Mouse (Mus musculus): ENCODE data around the gene Nup107. TPM values are rescaled to one million over a fixed set of nuclear protein-coding genes. Genes with fewer than 3 reads are reported as not detected.

Gene Nup107
- 1 to 10 TPM; 5.5 to 5.6 TPM for total RNA-seq (2021)
- long read RNA-seq, experiment 1, transcript Nup107-201 (28 exons, 3,114 nt): major isoform, 15 of 19 reads
- long read RNA-seq, experiment 1, partial matches to known transcripts: 2 of 19 reads
- long read RNA-seq, experiment 1, other reads (novel, unspliced or antisense): 2 of 19 reads
- long read RNA-seq, experiment 2, transcript Nup107-201 (28 exons, 3,114 nt): major isoform, 8 of 9 reads
- long read RNA-seq, experiment 2, partial matches to known transcripts: 0 of 9 reads
- long read RNA-seq, experiment 2, other reads (novel, unspliced or antisense): 1 of 9 reads

- DNase-seq (ENCODE audit: low spot score): peak; percentile 100
These were observed at the start of gene Nup107 for GRCm38 (mm10) chr10:117792141-117793091. Nup107 (minus strand) TSS chr10:117792705.

- no peak for DNase-seq (ENCODE audit: low spot score)
These were observed 49.3 kb upstream of the Nup107 start for GRCm38 (mm10) chr10:117841765-117842164.

- DNase-seq (ENCODE audit: low spot score): no peak
These were observed 48.0 kb upstream of the Nup107 start for GRCm38 (mm10) chr10:117840431-117840995.

DNA sequence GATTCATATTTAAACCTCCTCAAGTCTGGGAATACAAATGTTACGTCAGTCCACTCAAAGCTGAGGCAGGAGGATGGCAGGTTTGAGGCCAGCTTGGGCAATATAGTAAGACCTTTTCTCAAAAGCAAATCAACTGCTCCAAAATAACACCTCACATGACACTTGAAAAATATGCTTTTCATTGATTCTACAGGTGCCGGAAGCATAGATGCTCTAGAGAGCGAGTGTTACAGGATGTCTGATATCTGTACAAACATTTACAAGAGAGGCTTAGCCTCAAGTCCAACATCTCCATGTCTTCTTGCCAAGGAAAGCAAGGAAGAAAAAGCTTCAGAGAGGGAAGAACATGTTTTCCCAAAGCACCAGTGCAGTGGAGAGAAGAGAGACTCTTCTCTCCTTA, 47.2 kb upstream of the Nup107 start:
- DNase-seq (ENCODE audit: low spot score): no peak

DNA sequence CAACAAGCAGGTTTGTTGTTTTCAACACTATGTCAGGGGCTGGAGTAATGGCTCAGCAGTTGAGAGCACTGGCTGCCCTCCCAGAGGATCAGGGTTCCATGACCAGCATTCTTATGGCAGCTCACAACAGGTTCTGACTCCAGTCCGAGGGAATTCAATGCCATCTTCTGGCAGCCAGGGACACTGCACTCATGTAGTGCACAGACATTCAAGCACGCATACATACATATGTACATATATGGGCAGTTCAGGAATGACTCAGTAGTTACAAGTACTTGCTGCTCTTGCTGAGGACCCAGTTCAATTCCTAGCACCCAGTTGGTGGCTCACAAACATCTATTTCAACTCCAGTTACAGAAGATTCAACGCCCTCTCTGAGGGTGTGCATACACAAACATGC, 46.4 kb upstream of the Nup107 start:
- DNase-seq (ENCODE audit: low spot score): no peak

- DNase-seq (ENCODE audit: low spot score): no peak
These were observed 43.8 kb upstream of the Nup107 start for GRCm38 (mm10) chr10:117836354-117836753.

- no peak for DNase-seq (ENCODE audit: low spot score)
These were observed 42.9 kb upstream of the Nup107 start for GRCm38 (mm10) chr10:117835453-117835852.

- DNase-seq (ENCODE audit: low spot score): no peak
These were observed 38.3 kb upstream of the Nup107 start for GRCm38 (mm10) chr10:117830797-117831196.

GRCm38 (mm10) chr10:117829472-117830155, 37.1 kb upstream of the Nup107 start:
- no peak for DNase-seq (ENCODE audit: low spot score)

- no peak for DNase-seq (ENCODE audit: low spot score)
These were observed 36.5 kb upstream of the Nup107 start for GRCm38 (mm10) chr10:117829022-117829421.

DNA sequence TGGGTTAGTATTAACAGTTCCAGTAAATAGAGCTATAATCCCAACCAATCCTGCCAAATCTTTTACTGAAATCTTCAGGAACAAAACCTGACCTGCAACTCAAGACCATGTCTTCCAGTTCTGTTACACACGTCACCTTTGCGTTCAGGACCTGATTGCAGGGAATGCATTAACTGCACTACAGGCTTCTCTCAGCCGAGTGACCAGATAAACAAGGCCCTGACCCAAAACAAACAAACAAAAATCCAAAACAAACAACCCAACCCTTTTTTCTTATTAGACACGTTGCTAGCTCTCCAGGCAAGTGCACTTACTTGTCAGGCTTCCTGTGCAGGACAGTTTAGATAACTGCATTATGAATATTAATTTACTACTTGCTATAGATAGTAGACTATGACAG, 36.0 kb upstream of the Nup107 start:
- DNase-seq (ENCODE audit: low spot score): no peak

DNA sequence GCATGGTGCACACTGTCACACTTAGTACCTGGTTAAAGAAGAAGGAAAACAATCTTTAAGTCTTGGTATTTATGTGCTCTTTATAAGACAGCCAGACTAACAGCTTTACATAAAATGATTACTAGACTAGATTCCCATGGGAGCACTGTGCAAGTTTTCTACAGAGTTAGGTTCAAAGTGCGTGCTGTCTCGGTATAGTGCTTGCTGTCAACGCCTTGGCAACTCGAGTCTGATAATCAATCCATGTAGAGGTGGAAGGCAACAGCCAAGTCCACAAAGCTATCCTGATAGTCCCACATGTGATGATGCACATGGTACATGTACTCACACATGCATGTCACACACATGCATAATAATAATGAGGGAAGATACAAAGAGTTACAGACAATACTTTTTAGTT, 32.1 kb upstream of the Nup107 start:
- no peak for DNase-seq (ENCODE audit: low spot score)

DNA sequence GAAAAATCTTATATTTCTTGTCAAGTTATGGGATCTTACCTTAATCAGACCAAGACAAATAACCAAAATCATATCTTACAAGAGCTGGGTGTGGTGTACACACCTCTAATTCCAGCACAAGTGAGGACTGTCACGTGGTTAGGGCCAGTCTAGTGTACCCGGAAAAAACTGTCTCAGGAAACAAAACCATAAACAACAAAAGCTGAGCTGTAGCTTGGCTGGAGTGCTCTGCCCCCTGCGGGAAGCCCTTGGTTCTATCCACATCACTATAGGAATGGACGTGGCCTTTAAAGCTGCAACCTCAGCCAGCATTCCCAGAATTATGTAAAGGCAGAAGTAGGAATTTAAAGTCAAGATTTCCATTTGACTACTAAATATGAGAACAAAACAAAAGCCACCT, 31.6 kb upstream of the Nup107 start:
- DNase-seq (ENCODE audit: low spot score): no peak

- no peak for DNase-seq (ENCODE audit: low spot score)
These were observed 30.8 kb upstream of the Nup107 start for GRCm38 (mm10) chr10:117823321-117823720.

DNA sequence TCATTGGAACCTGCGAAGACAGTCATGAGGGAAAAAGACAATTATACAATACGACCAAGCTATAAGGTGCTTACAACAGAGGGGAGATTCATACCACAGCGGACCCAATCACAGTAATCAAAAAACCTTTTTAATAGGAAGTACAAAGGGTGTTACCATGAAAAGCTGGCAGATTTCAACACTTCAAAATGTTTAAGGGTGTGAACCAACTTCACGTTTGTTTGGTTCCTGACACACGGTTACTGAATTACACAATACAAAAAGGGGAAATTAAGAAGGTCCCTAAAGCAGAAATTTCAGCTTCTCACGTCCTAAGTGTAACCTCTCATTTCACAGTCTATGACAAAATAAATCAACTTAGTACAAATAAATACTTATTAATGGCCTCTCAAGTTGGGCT, 26.1 kb upstream of the Nup107 start:
- no peak for DNase-seq (ENCODE audit: low spot score)

DNA sequence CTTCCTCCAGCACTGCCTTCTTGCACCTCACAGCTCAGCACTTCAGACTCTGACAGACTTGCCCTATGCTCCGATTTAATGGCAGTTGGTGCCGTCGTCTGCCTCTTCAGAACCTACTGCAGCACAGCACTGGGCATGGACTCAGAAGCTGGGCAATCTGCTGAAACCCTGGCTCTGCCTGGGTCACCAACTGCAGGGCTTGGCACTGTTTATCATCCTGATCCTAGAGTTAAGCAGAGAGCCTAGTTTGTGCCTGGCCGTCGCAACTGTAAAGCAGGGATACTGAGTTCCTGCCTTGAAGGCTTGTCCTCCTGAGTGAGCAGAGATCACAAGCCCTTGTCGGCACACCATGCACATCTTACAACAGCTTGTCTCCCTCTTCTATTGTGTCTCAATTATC, 24.2 kb upstream of the Nup107 start:
- DNase-seq (ENCODE audit: low spot score): no peak

DNA sequence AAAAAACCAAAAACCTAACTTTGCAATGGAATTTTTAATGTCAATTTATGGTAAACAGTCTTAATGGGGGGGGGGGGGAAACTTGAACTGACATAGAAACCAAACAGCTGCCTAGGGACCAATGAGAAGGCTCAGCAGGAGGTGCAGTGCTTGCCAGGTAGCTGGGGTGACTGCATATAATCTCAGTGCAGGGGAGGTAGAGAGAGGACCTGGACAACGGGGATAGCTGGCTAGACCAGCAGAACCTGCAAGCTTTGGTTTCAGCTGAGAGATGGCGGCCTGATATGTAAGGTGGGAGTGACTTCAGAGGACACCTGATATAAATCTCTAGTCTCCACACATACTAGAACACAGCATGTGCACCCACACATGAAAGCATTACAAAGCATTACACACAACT, 20.0 kb upstream of the Nup107 start:
- no peak for DNase-seq (ENCODE audit: low spot score)

DNA sequence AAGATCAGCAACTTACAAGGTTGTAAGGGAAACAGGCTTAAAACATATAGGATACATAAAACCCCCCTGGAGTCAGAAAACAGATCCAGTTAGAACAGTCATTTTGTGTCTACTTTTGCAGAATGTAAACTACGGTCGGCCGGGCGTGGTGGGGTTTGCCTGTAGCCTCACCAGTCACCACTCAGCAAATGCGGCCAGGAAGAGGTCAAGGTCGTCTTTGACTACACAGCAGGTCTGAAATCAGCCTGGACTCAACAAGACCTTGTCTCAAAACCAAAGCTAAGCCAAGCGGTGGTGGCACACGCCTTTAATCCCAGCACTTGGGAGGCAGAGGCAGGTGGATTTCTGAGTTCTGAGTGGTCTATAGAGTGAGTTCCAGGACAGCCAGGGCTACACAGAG, 19.1 kb upstream of the Nup107 start:
- no peak for DNase-seq (ENCODE audit: low spot score)

GRCm38 (mm10) chr10:117810506-117810905, 18.0 kb upstream of the Nup107 start:
- DNase-seq (ENCODE audit: low spot score): no peak

DNA sequence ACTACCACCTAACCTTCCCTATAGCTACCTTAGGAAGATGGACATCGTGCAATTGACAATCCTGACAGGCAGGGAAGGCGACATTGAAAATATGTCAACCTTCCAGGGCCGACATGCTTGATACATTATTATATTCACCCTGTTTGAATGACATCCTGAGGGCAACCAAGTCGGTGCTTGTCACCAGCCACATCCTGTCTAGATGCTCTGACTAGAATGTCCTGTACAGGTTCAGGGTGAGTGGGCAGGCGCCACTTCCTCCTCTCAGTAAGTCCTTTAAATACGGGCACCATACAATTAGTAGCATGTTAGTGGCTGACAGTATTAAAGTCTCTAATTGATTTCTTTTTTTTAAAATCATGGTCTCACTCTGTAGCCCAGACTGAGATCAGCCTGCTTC, 15.6 kb upstream of the Nup107 start:
- no peak for DNase-seq (ENCODE audit: low spot score)

DNA sequence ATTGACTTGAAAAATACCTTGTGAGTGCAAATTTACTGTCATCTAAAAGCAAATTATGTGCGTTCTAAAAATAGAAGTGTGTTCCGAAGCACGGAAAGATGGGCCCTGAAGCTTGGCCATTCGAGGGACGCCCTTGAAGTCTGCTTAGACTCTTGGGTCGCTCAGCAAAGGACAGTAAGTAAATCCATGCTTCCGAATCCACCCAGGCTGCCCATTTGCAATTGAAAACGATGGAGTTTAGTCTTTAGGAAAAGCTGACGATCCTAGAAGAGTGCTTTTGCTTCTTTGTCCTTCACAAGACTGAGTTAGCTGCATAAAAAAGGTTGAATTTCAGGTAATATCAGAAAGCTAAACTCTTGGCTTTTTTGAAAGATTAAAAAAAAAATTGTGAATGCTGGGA, 13.4 kb upstream of the Nup107 start:
- DNase-seq (ENCODE audit: low spot score): no peak
